Mouse (Mus musculus): ENCODE measurements around the gene Tmcc3.

GRCm38 (mm10) chr10:94471487-94471886, 159.7 kb downstream of the Tmcc3 start:
- TF ChIP-seq CTCF (IDR thresholded peaks at IDR 0.05; ENCODE audit: insufficient read depth, low read depth, low read length) (no peak), POLR2A (IDR thresholded peaks at IDR 0.05; ENCODE audit: insufficient read depth, low read depth, low read length) (no peak)
